Mouse (Mus musculus) limb, embryonic 12.5 days (tissue): Measurements from ENCODE around the gene Mpv17. TPM values are rescaled to one million over a fixed set of nuclear protein-coding genes. Genes with fewer than 3 reads are reported as not detected.

Experiments used
- ATAC-seq: fragments of 200-750 bp; cut with Nextera tagmentation; 2 replicates; pipeline ENCODE4 v1.8.0; 2017; ENCODE audit warnings: low read depth, moderate TSS enrichment; ENCODE audit not compliant: insufficient number of reproducible peaks, insufficient read depth, low FRiP score, low TSS enrichment
- H3K27ac ChIP-seq: fragments of 300-500 bp; sonication (generic); 2 replicates; pipeline ENCODE4 v1.5.1; 2016; ENCODE audit warnings: mild to moderate bottlenecking, moderate library complexity
- H3K27me3 ChIP-seq: fragments of 300-500 bp; sonication (generic); 2 replicates; pipeline ENCODE4 v1.6.1; 2016; ENCODE audit warnings: mild to moderate bottlenecking, moderate library complexity
- H3K36me3 ChIP-seq: fragments of 300-500 bp; sonication (generic); 2 replicates; pipeline ENCODE4 v1.6.1; 2016; ENCODE audit warnings: mild to moderate bottlenecking, moderate library complexity
- H3K4me1 ChIP-seq: fragments of 300-500 bp; sonication (generic); replicated peaks from 2 replicates; pipeline ENCODE4 v1.6.1; 2016
- H3K4me2 ChIP-seq: fragments of 300-500 bp; sonication (generic); 2 replicates; pipeline ENCODE4 v1.6.1; 2016; ENCODE audit warnings: mild to moderate bottlenecking, moderate library complexity
- H3K4me3 ChIP-seq: fragments of 300-500 bp; sonication (generic); replicated peaks from 2 replicates; pipeline ENCODE4 v1.5.1; 2016; ENCODE audit warnings: mild to moderate bottlenecking
- H3K9ac ChIP-seq: fragments of 300-500 bp; sonication (generic); replicated peaks from 2 replicates; pipeline ENCODE4 v1.6.1; 2016; ENCODE audit warnings: mild to moderate bottlenecking, moderate library complexity
- H3K9me3 ChIP-seq: fragments of 300-500 bp; sonication (generic); 2 replicates; pipeline ENCODE4 v1.6.1; 2016; ENCODE audit warnings: mild to moderate bottlenecking, moderate library complexity
- WGBS: fragments of 180-500 bp; shearing (Covaris S2); methylation state at CpG from one replicate; pipeline ENCODE4 v1.1.7; 2016; 5-methylcytosine and 5-hydroxymethylcytosine counted together
- polyA plus RNA-seq: library from polyadenylated mRNA; unstranded; fragments of >200 nt; fragmentation: Nextera tagmentation; extraction: Ambion mirVana; gene quantifications from 2 replicates; pipeline ENCODE4 v1.2.1, GENCODE M21; 2016

Mpv17 gene
- polyA plus RNA-seq = 59.4 and 63.0 TPM in 2 replicates

- Histone ChIP-seq H3K9me3 (no peaks in the 10 kb centered on the region), H3K4me2 (peak within 1 kb of the TSS; percentile 87), H3K36me3 (peaks cover 57% of the 10 kb centered on the region), H3K9ac (peak within 1 kb of the TSS; percentile 63), H3K27me3 (no peaks in the 10 kb centered on the region), H3K27ac (peak within 1 kb of the TSS; percentile 79), H3K4me1 (peaks cover 11% of the 10 kb centered on the region), H3K4me3 (peak within 1 kb of the TSS; percentile 63)
- peak; percentile 89 for ATAC-seq
- under 1% methylated on average over 19 of the region's 19 CpGs for WGBS
Measured at GRCm38 (mm10) chr5:31154152-31154553, at the start of gene Mpv17. TSS of gene Mpv17 (minus strand) at chr5:31154251.

GRCm38 (mm10) chr5:31202933-31203332, 48.9 kb upstream of the Mpv17 start:
- Histone ChIP-seq H3K9ac (peak overlapping the region; percentile 56; the same call in 1 of the 2 replicates), H3K4me3 (peak overlapping the region; percentile 84), H3K27ac (no peak overlapping the region), H3K9me3 (peaks cover 5% of the 10 kb centered on the region), H3K4me1 (peaks cover 17% of the 10 kb centered on the region), H3K4me2 (peak overlapping the region; percentile 84), H3K27me3 (no peaks in the 10 kb centered on the region), H3K36me3 (peaks cover 79% of the 10 kb centered on the region)
- 0 out of 2 replicates have a peak, but pooled peaks have one; percentile 7 for ATAC-seq
- WGBS = 88% methylated on average over 7 of the region's 7 CpGs

- peaks cover 79% of the 10 kb centered on the region for H3K36me3 ChIP-seq
Measured at GRCm38 (mm10) chr5:31201742-31202590, 47.9 kb upstream of the Mpv17 start, which contains the start of gene Zfp513. TSS of gene Zfp513 (minus strand) at chr5:31202303.

GRCm38 (mm10) chr5:31201042-31201741, 47.1 kb upstream of the Mpv17 start:
- ATAC-seq = no peak
- Histone ChIP-seq H3K27me3 (no peaks in the 10 kb centered on the region), H3K36me3 (peaks cover 83% of the 10 kb centered on the region), H3K4me1 (peaks cover 17% of the 10 kb centered on the region), H3K9ac (peak overlapping the region; percentile 84), H3K4me3 (peak overlapping the region; percentile 84), H3K4me2 (peak overlapping the region; percentile 84), H3K27ac (peak overlapping the region; percentile 79), H3K9me3 (peaks cover 5% of the 10 kb centered on the region)
- WGBS = 20% methylated on average over 13 of the region's 13 CpGs

More at GRCm38 (mm10) chr5:31201742-31202590, 47.9 kb upstream of the Mpv17 start, which contains the start of gene Zfp513:
- Histone ChIP-seq H3K4me1 (peaks cover 17% of the 10 kb centered on the region), H3K9ac (peak within 1 kb of the TSS; percentile 84), H3K9me3 (peaks cover 5% of the 10 kb centered on the region), H3K4me2 (peak within 1 kb of the TSS; percentile 84), H3K4me3 (peak within 1 kb of the TSS; percentile 84), H3K27ac (peak within 1 kb of the TSS; percentile 83), H3K27me3 (no peaks in the 10 kb centered on the region)
- under 1% methylated on average over 53 of the region's 53 CpGs for WGBS
- ATAC-seq = peak; percentile 92

- H3K27ac ChIP-seq = no peak overlapping the region
Measured at GRCm38 (mm10) chr5:31200327-31200768, 46.3 kb upstream of the Mpv17 start.

GRCm38 (mm10) chr5:31199893-31200292, 45.8 kb upstream of the Mpv17 start:
- Histone ChIP-seq H3K4me3 (0 out of 2 replicates have a peak overlapping the region, but pooled peaks have one; percentile 84), H3K27ac (no peak overlapping the region), H3K27me3 (no peaks in the 10 kb centered on the region), H3K4me1 (peaks cover 17% of the 10 kb centered on the region), H3K4me2 (no peak overlapping the region), H3K36me3 (peaks cover 83% of the 10 kb centered on the region), H3K9ac (no peak overlapping the region), H3K9me3 (peaks cover 5% of the 10 kb centered on the region)
- ATAC-seq = no peak
- 90% methylated on average over 9 of the region's 9 CpGs for WGBS

More at GRCm38 (mm10) chr5:31200327-31200768, 46.3 kb upstream of the Mpv17 start:
- Histone ChIP-seq H3K27me3 (no peaks in the 10 kb centered on the region), H3K36me3 (peaks cover 83% of the 10 kb centered on the region), H3K4me1 (peaks cover 17% of the 10 kb centered on the region), H3K9ac (no peak overlapping the region), H3K4me2 (peak overlapping the region; percentile 84), H3K4me3 (peak overlapping the region; percentile 84; the same call in 1 of the 2 replicates), H3K9me3 (peaks cover 5% of the 10 kb centered on the region)
- WGBS = 89% methylated on average over 27 of the region's 27 CpGs
- 0 out of 2 replicates have a peak, but pooled peaks have one; percentile 2 for ATAC-seq

GRCm38 (mm10) chr5:31199321-31199892, 45.4 kb upstream of the Mpv17 start:
- Histone ChIP-seq H3K36me3 (peaks cover 83% of the 10 kb centered on the region), H3K9me3 (peaks cover 5% of the 10 kb centered on the region), H3K4me3 (0 out of 2 replicates have a peak overlapping the region, but pooled peaks have one; percentile 84), H3K9ac (no peak overlapping the region), H3K4me2 (no peak overlapping the region), H3K4me1 (peaks cover 19% of the 10 kb centered on the region), H3K27me3 (no peaks in the 10 kb centered on the region), H3K27ac (no peak overlapping the region)
- 91% methylated on average over 19 of the region's 19 CpGs for WGBS
- no peak for ATAC-seq

GRCm38 (mm10) chr5:31198616-31199320, 44.7 kb upstream of the Mpv17 start:
- Histone ChIP-seq H3K4me1 (peaks cover 26% of the 10 kb centered on the region), H3K9me3 (peaks cover 5% of the 10 kb centered on the region), H3K36me3 (peaks cover 77% of the 10 kb centered on the region), H3K27ac (no peak overlapping the region), H3K4me2 (no peak overlapping the region), H3K27me3 (no peaks in the 10 kb centered on the region), H3K4me3 (no peak overlapping the region), H3K9ac (no peak overlapping the region)
- 83% methylated on average over 5 of the region's 5 CpGs for WGBS
- no peak for ATAC-seq

- Histone ChIP-seq H3K27me3 (no peaks in the 10 kb centered on the region), H3K9ac (no peak overlapping the region), H3K9me3 (peaks cover 5% of the 10 kb centered on the region), H3K36me3 (peaks cover 72% of the 10 kb centered on the region), H3K27ac (no peak overlapping the region), H3K4me2 (no peak overlapping the region), H3K4me3 (no peak overlapping the region), H3K4me1 (peaks cover 26% of the 10 kb centered on the region)
- 84% methylated on average over 9 of the region's 9 CpGs for WGBS
- no peak for ATAC-seq
Measured at GRCm38 (mm10) chr5:31198170-31198569, 44.1 kb upstream of the Mpv17 start.

- Histone ChIP-seq H3K36me3 (peaks cover 65% of the 10 kb centered on the region), H3K4me3 (0 out of 2 replicates have a peak overlapping the region, but pooled peaks have one; percentile 1), H3K9me3 (peaks cover 5% of the 10 kb centered on the region), H3K27ac (no peak overlapping the region), H3K9ac (no peak overlapping the region), H3K4me2 (no peak overlapping the region), H3K4me1 (peaks cover 23% of the 10 kb centered on the region), H3K27me3 (no peaks in the 10 kb centered on the region)
- no peak for ATAC-seq
- 91% methylated on average over 12 of the region's 12 CpGs for WGBS
Measured at GRCm38 (mm10) chr5:31197072-31197471, 43.0 kb upstream of the Mpv17 start.
